Mouse (Mus musculus) heart, postnatal 0 days (tissue): ENCODE data around the gene Nat8f1. TPM values are rescaled to one million over a fixed set of nuclear protein-coding genes. Genes with fewer than 3 reads are reported as not detected.
"Not testable (repeated sequence)": the region's sequence is repeated elsewhere in the genome, so short reads cannot be mapped to it uniquely, and the experiment has no call there.

ENCODE experiments used
- ATAC-seq: fragments of 200-750 bp; cut with Nextera tagmentation; 2 replicates; pipeline ENCODE4 v1.8.0; 2017; ENCODE audit warnings: low read depth, moderate number of reproducible peaks, moderate library complexity; ENCODE audit not compliant: insufficient read depth
- DNase-seq: peaks from one replicate; pipeline ENCODE4 v3.0.0-alpha.2; 2016; ENCODE audit warnings: low spot score
- H3K27ac ChIP-seq: fragments of 300-500 bp; sonication (generic); 2 replicates; pipeline ENCODE4 v1.5.1; 2014; ENCODE audit warnings: low read depth, mild to moderate bottlenecking
- H3K27me3 ChIP-seq: fragments of 300-500 bp; sonication (generic); 2 replicates; pipeline ENCODE4 v1.6.1; 2014; ENCODE audit warnings: low read length, mixed read lengths; ENCODE audit not compliant: control insufficient read depth, insufficient read depth
- H3K36me3 ChIP-seq: fragments of 300-500 bp; sonication (generic); replicated peaks from 2 replicates; pipeline ENCODE4 v1.6.1; 2014; ENCODE audit warnings: low read length, mixed read lengths; ENCODE audit not compliant: control insufficient read depth, insufficient read depth
- H3K4me1 ChIP-seq: fragments of 300-500 bp; sonication (generic); 2 replicates; pipeline ENCODE4 v1.6.1; 2014; ENCODE audit warnings: antibody characterized with exemption; ENCODE audit not compliant: control insufficient read depth, insufficient read depth
- H3K4me2 ChIP-seq: fragments of 300-500 bp; sonication (generic); 2 replicates; pipeline ENCODE4 v1.6.1; 2014; ENCODE audit warnings: low read depth, mild to moderate bottlenecking, low read length, moderate library complexity
- H3K4me3 ChIP-seq: fragments of 300-500 bp; sonication (generic); 2 replicates; pipeline ENCODE4 v1.5.1; 2014; ENCODE audit warnings: low read depth, low read length
- H3K9ac ChIP-seq: fragments of 300-500 bp; sonication (generic); replicated peaks from 2 replicates; pipeline ENCODE4 v1.6.1; 2014; ENCODE audit warnings: low read depth, low read length, mixed read lengths
- H3K9me3 ChIP-seq: fragments of 300-500 bp; sonication (generic); replicated peaks from 2 replicates; pipeline ENCODE4 v1.6.1; 2016; ENCODE audit warnings: low read length; ENCODE audit not compliant: control insufficient read depth
- CTCF ChIP-seq: IDR thresholded peaks from 2 replicates; pipeline ENCODE4 v1.5.1; 2016; ENCODE audit warnings: antibody characterized with exemption, control low read depth, low read depth
- EP300 ChIP-seq: IDR thresholded peaks from 2 replicates; pipeline ENCODE4 v1.6.1; 2016; ENCODE audit warnings: antibody characterized with exemption, low read depth
- WGBS: fragments of 180-500 bp; shearing (Covaris S2); extraction: QIAGEN DNeasy Blood & Tissue Kit; methylation state at CpG from one replicate; pipeline ENCODE4 v1.1.7; 2014; 5-methylcytosine and 5-hydroxymethylcytosine counted together
- polyA plus RNA-seq: library from polyadenylated mRNA; unstranded; fragments of >200 nt; fragmentation: Nextera tagmentation; extraction: Ambion mirVana; gene quantifications from 2 replicates; pipeline ENCODE4 v1.2.1, GENCODE M21; 2015
- total RNA-seq: library from RNA; depleted of rRNA; stranded (reverse); fragments of >200 nt; gene quantifications from 2 replicates; pipeline ENCODE4 v1.2.3, GENCODE M21; 2014; ENCODE audit warnings: low replicate concordance

Nat8f1 gene
- total and polyA plus RNA-seq, 2 experiments from 2014 or later: 3.6 to 5.6 TPM

DNA sequence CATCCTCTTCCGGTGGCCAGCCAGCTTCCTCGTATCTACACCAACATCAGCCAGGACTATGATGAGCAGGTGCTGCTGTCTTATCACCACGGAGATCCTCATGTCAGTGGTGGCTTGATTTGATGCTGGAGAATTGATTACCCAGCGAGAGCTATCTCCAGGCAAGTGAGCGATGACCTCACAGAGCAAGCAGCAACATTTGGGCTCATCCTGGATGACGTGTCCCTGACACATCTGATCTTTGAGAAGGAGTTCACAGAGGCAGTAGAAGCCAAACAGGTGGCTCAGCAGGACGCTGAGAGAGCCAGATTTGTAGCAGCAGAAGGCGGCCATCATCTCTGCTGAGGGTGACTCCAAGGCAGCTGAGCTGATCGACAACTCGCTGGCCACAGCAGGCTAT lies 23.2 kb upstream of the Nat8f1 start:
- H3K9me3 ChIP-seq: no peaks in the 10 kb centered on the region
- H3K4me2 ChIP-seq: no peak overlapping the region
- H3K4me3 ChIP-seq: no peak overlapping the region
- H3K36me3 ChIP-seq: peaks cover 8% of the 10 kb centered on the region
- WGBS: 59% methylated on average over 10 of the region's 10 CpGs
- no peaks in the 10 kb centered on the region for H3K27me3 ChIP-seq
- no peak for TF ChIP-seq CTCF
- no peak for TF ChIP-seq EP300
- DNase-seq (no peak), ATAC-seq (no peak)
- H3K9ac ChIP-seq: no peak overlapping the region
- no peak overlapping the region for H3K27ac ChIP-seq
- peaks cover 6% of the 10 kb centered on the region; the same call in 1 of the 2 replicates for H3K4me1 ChIP-seq

DNA sequence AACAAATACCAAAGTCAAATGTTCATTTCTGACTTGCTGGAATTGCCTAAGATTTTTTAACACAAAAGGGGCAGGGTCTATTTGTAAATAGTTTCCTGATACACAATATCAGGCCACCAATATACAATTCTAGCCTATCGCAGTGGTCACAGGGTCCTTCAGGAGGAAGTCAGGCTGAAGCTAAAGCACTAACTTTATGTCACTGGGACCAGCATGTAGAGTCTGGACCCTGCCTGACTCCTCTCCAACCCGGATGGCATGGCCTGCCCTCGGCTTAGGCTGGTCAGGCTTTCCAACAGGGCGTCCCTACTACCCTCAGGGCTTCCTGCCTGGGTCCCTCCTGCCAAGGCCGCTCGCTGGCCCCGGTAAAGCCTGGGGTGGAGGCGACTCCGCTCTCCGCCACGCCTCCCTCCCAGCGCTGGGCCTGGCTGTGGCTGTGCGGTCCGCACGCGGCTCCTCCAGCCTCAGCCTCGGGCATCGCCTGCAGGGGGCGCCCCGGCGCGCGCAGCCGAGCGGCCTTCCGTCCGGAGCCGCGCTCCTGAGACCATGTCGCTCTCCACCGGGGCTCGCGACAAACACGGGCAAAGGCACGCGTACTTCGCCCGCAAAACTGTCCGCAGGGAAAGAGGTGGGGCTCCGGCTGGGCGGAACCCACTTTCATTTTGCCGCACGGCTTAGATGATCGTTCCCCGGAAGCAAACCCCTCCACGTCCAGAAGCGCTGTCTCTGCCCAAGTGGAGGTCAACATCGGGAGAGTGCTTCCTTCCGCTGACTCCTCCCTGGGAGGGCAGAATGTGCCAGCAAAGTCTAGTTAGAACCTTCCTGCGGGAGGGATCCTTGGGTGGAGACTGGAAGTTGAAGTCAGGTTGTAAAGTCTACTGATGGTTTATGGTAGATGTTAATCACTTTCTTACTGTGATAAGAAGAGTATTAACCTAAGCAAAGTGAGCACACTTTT lies 21.3 kb upstream of the Nat8f1 start:
- not testable (repeated sequence) for H3K9me3 ChIP-seq
- peak; percentile 94 for ATAC-seq

DNA sequence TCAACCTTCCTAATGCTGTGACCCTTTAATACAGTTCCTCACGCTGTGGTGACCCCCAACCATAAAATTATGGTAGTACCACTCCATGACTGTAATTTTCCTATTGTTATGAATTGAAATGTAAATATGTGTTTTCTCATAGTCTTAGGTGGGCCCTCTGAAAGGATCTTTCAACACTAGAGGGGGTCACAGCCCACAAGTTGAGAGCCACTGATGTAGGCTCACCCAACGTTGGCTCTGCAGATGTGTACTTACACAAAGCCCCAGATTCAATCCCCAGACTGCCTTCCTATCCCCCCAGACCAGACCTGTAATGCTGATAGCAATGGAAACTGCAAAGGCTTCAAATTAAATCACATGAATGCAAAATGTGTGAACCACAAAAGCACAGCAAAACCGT lies 20.2 kb upstream of the Nat8f1 start:
- no peak for ATAC-seq
- DNase-seq: no peak
- Histone ChIP-seq H3K36me3 (no peaks in the 10 kb centered on the region), H3K9ac (no peak overlapping the region), H3K4me3 (no peak overlapping the region), H3K4me1 (peaks cover 6% of the 10 kb centered on the region; the same call in 1 of the 2 replicates), H3K9me3 (no peaks in the 10 kb centered on the region), H3K27ac (no peak overlapping the region), H3K4me2 (no peak overlapping the region), H3K27me3 (no peaks in the 10 kb centered on the region)
- TF ChIP-seq CTCF: no peak
- WGBS: 67% methylated on average over 3 of the region's 3 CpGs

More for the DNA sequence above, 21.3 kb upstream of the Nat8f1 start:
- Histone ChIP-seq H3K27ac (peak overlapping the region; percentile 76), H3K9ac (peak overlapping the region; percentile 42), H3K4me3 (peak overlapping the region; percentile 59), H3K4me2 (peak overlapping the region; percentile 61)
- WGBS: 1% methylated on average over 44 of the region's 50 CpGs
- H3K36me3 ChIP-seq, H3K4me1 ChIP-seq, H3K27me3 ChIP-seq: not testable (repeated sequence)
- TF ChIP-seq CTCF: peak; percentile 35
- peak; percentile 89 for DNase-seq

GRCm38 (mm10) chr6:85934047-85934446 lies 18.6 kb upstream of the Nat8f1 start:
- Histone ChIP-seq H3K27me3 (no peaks in the 10 kb centered on the region), H3K27ac (no peak overlapping the region), H3K9me3 (no peaks in the 10 kb centered on the region), H3K36me3 (peaks cover 11% of the 10 kb centered on the region; the same call in 1 of the 2 replicates), H3K4me2 (no peak overlapping the region), H3K4me1 (peaks cover 6% of the 10 kb centered on the region; the same call in 1 of the 2 replicates), H3K4me3 (no peak overlapping the region), H3K9ac (no peak overlapping the region)
- WGBS: 68% methylated on average over 8 of the region's 8 CpGs
- no peak for ATAC-seq
- no peak for TF ChIP-seq EP300
- TF ChIP-seq CTCF: no peak
- no peak for DNase-seq

GRCm38 (mm10) chr6:85929312-85929711 lies 13.8 kb upstream of the Nat8f1 start:
- TF ChIP-seq EP300 (no peak), CTCF (no peak)
- no peaks in the 10 kb centered on the region for H3K9me3 ChIP-seq
- no peaks in the 10 kb centered on the region for H3K27me3 ChIP-seq
- no peak overlapping the region for H3K4me3 ChIP-seq
- ATAC-seq (no peak), DNase-seq (no peak)
- peaks cover 47% of the 10 kb centered on the region for H3K36me3 ChIP-seq
- no peaks in the 10 kb centered on the region for H3K4me1 ChIP-seq
- no peak overlapping the region for H3K9ac ChIP-seq
- H3K4me2 ChIP-seq: no peak overlapping the region
- WGBS: 62% methylated on average over 1 of the region's 1 CpGs
- H3K27ac ChIP-seq: no peak overlapping the region
